Mouse (Mus musculus) hindbrain, embryonic 13.5 days (tissue): ENCODE results near the gene Cct4. TPM values are rescaled to one million over a fixed set of nuclear protein-coding genes. Genes with fewer than 3 reads are reported as not detected.

Experiments
- ATAC-seq: fragments of 200-750 bp; cut with Nextera tagmentation; 2 replicates; pipeline ENCODE4 v1.8.0; 2017; ENCODE audit warnings: moderate TSS enrichment; ENCODE audit not compliant: low FRiP score
- H3K27ac ChIP-seq: fragments of 300-500 bp; sonication (generic); 2 replicates; pipeline ENCODE4 v1.5.1; 2015; ENCODE audit warnings: inconsistent platforms, mild to moderate bottlenecking, moderate library complexity
- H3K27me3 ChIP-seq: fragments of 300-500 bp; sonication (generic); 2 replicates; pipeline ENCODE4 v1.6.1; 2015; ENCODE audit warnings: mild to moderate bottlenecking, inconsistent platforms
- H3K36me3 ChIP-seq: fragments of 300-500 bp; sonication (generic); 2 replicates; pipeline ENCODE4 v1.6.1; 2015; ENCODE audit warnings: mild to moderate bottlenecking, inconsistent platforms
- H3K4me1 ChIP-seq: fragments of 300-500 bp; sonication (generic); replicated peaks from 2 replicates; pipeline ENCODE4 v1.6.1; 2015; ENCODE audit warnings: inconsistent platforms
- H3K4me2 ChIP-seq: fragments of 300-500 bp; sonication (generic); 2 replicates; pipeline ENCODE4 v1.6.1; 2015; ENCODE audit warnings: inconsistent platforms, mild to moderate bottlenecking, moderate library complexity
- H3K4me3 ChIP-seq: fragments of 300-500 bp; sonication (generic); 2 replicates; pipeline ENCODE4 v1.5.1; 2015; ENCODE audit warnings: mild to moderate bottlenecking, inconsistent platforms
- H3K9ac ChIP-seq: fragments of 300-500 bp; sonication (generic); 2 replicates; pipeline ENCODE4 v1.6.1; 2015; ENCODE audit warnings: mild to moderate bottlenecking, inconsistent platforms
- H3K9me3 ChIP-seq: fragments of 300-500 bp; sonication (generic); 2 replicates; pipeline ENCODE4 v1.6.1; 2016; ENCODE audit warnings: inconsistent platforms
- WGBS: fragments of 180-500 bp; shearing (Covaris S2); methylation state at CpG from one replicate; pipeline ENCODE4 v1.1.7; 2015; 5-methylcytosine and 5-hydroxymethylcytosine counted together
- polyA plus RNA-seq: library from polyadenylated mRNA; unstranded; fragments of >200 nt; fragmentation: Nextera tagmentation; extraction: Ambion mirVana; gene quantifications from 2 replicates; pipeline ENCODE4 v1.2.1, GENCODE M21; 2015

Gene Cct4
- polyA plus RNA-seq, 1 experiment from 2014 or later = 314 TPM

GRCm38 (mm10) chr11:22971835-22972709 lies 18.2 kb upstream of the Cct4 start, which contains the start of gene Zrsr1:
Zrsr1 (plus strand) TSS chr11:22972005.
- Histone ChIP-seq H3K27me3 (no peaks in the 10 kb centered on the region), H3K27ac (peak within 1 kb of the TSS; percentile 81), H3K36me3 (peaks cover 31% of the 10 kb centered on the region), H3K9ac (peak within 1 kb of the TSS; percentile 70), H3K4me1 (peaks cover 29% of the 10 kb centered on the region), H3K4me2 (peak within 1 kb of the TSS; percentile 56), H3K9me3 (peaks cover 26% of the 10 kb centered on the region), H3K4me3 (peak within 1 kb of the TSS; percentile 50)
- peak; percentile 87 for ATAC-seq
- WGBS = 51% methylated on average over 56 of the region's 56 CpGs

DNA sequence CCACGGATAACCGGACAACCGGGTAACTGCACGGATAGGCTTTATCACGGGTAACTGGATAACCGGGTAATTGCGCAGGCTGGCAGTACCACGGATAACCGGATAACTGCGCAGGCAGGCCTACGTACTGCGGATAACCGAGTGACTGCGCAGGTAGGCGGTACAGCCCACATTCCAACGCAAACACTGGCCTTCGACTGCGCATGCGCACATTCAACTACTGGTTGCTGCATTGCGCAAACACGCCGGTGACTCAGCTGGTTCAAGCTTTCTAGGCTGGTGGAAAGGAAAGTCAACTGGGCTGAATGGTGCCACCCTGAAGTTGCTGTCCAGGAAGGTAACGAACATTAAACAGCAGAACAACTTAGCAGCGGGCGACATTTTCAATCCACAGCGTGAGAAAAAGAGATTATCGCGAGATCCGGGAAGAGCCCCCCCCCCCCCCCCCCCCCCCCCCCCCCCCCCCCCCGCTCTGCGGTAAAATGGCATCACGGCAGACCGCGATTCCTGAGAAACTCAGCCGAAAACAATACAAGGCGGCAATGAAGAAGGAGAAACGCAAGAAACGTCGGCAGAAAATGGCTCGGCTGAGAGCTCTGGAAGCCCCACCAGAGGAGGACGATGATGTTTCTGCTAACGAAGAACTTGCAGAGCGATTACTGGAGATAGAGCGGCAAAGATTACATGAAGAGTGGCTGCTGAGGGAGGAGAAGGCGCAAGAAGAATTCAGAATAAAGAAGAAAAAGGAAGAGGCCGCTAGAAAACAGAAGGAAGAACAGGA lies 17.4 kb upstream of the Cct4 start:
- peak overlapping the region; percentile 81 for H3K27ac ChIP-seq
- WGBS = 48% methylated on average over 45 of the region's 46 CpGs
- H3K9ac ChIP-seq = peak overlapping the region; percentile 72
- no peaks in the 10 kb centered on the region for H3K27me3 ChIP-seq
- peak overlapping the region; percentile 50 for H3K4me3 ChIP-seq
- H3K4me1 ChIP-seq = peaks cover 36% of the 10 kb centered on the region
- H3K4me2 ChIP-seq = peak overlapping the region; percentile 70
- peaks cover 18% of the 10 kb centered on the region for H3K9me3 ChIP-seq
- peaks cover 32% of the 10 kb centered on the region for H3K36me3 ChIP-seq
- peak; percentile 67 for ATAC-seq

DNA sequence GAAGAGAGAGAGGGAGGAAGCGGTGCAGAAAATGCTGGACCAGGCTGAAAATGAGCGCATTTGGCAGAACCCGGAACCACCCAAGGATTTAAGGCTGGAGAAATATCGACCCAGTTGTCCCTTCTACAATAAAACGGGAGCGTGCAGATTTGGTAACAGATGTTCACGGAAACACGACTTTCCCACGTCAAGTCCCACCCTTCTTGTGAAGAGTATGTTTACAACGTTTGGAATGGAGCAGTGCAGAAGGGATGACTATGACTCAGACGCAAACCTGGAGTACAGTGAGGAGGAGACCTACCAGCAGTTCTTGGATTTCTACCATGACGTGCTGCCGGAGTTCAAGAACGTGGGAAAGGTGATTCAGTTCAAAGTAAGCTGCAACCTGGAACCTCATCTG lies 16.7 kb upstream of the Cct4 start:
- H3K4me1 ChIP-seq = peaks cover 41% of the 10 kb centered on the region
- H3K4me2 ChIP-seq = peak overlapping the region; percentile 70
- peak overlapping the region; percentile 80 for H3K27ac ChIP-seq
- H3K36me3 ChIP-seq = peaks cover 37% of the 10 kb centered on the region
- H3K27me3 ChIP-seq = no peaks in the 10 kb centered on the region
- peaks cover 18% of the 10 kb centered on the region for H3K9me3 ChIP-seq
- peak overlapping the region; percentile 50 for H3K4me3 ChIP-seq
- ATAC-seq = no peak
- H3K9ac ChIP-seq = peak overlapping the region; percentile 72
- 50% methylated on average over 14 of the region's 14 CpGs for WGBS

- Histone ChIP-seq H3K9me3 (peaks cover 4% of the 10 kb centered on the region; the same call in 1 of the 2 replicates), H3K4me3 (no peak overlapping the region), H3K4me2 (no peak overlapping the region), H3K27ac (no peak overlapping the region), H3K27me3 (no peaks in the 10 kb centered on the region), H3K4me1 (peaks cover 67% of the 10 kb centered on the region), H3K36me3 (peaks cover 27% of the 10 kb centered on the region), H3K9ac (no peak overlapping the region)
- WGBS = 96% methylated on average over 3 of the region's 3 CpGs
- ATAC-seq = no peak
These were observed 12.1 kb upstream of the Cct4 start for GRCm38 (mm10) chr11:22978215-22978614.

DNA sequence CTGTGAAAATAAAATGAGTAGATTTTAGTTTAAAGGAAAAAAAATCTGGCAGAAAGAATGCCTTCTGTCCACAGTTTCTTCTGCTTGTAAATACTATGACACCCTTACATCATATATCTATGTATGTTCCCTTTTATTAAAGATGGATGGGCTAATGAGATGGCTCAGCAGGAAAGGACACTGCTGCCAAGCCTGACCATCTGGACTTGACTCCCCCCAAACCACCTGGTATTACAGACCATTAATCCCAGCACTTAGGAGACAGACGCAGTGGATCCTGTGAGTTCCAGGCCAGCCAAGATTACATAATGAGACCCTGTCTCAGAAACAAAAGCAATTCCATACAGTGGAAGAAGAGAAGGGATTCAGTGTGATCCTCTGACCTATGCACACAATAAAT lies 11.6 kb upstream of the Cct4 start:
- 0 out of 2 replicates have a peak, but pooled peaks cover 3% of the 10 kb centered on the region for H3K9me3 ChIP-seq
- no peak for ATAC-seq
- H3K27ac ChIP-seq = no peak overlapping the region
- H3K4me2 ChIP-seq = no peak overlapping the region
- H3K27me3 ChIP-seq = no peaks in the 10 kb centered on the region
- 57% methylated on average over 1 of the region's 1 CpGs for WGBS
- peaks cover 67% of the 10 kb centered on the region for H3K4me1 ChIP-seq
- H3K36me3 ChIP-seq = peaks cover 22% of the 10 kb centered on the region
- H3K9ac ChIP-seq = no peak overlapping the region
- H3K4me3 ChIP-seq = no peak overlapping the region

DNA sequence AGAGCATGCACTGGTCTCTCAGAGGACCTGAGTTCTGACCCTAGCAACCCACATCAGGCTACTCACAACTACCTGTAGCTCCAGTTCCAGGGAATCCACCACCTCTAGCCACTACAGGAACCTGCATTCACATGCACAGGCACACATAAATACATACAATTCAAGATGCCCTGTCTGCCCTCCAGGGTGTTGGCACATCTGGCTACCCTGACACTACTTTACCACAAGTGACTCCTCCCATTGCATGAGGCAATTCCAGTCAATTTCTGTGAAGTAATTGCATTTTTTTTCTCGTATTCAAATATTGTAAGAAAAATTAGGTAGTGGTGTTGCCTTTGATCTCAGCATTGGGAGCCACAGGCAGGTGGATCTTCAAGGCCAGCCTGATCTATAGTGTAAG lies 11.1 kb upstream of the Cct4 start:
- Histone ChIP-seq H3K9me3 (no peaks in the 10 kb centered on the region), H3K4me2 (no peak overlapping the region), H3K9ac (no peak overlapping the region), H3K27ac (no peak overlapping the region), H3K27me3 (no peaks in the 10 kb centered on the region), H3K4me1 (peaks cover 62% of the 10 kb centered on the region), H3K36me3 (peaks cover 17% of the 10 kb centered on the region), H3K4me3 (no peak overlapping the region)
- no peak for ATAC-seq
- 93% methylated on average over 1 of the region's 1 CpGs for WGBS

DNA sequence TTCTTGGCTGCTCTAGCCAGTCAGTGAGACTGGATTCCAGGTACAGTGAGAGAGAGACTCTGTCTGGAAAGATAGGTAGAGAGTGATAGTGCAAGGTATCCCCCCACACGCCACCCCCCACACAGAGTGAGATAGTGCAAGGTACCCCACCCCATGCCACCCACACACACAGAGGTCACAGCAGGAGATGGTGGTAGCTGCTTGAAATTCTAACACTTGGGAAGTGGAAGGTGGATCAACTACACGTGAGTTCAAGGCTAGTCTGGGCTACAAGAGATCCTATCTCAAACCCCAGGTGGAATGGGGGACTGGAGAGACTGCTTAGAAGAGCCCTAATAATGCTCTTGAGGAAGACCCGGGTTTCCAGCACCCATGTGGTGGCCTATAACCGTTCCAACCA lies 9.3 kb upstream of the Cct4 start:
- Histone ChIP-seq H3K4me3 (peak overlapping the region; percentile 64), H3K4me1 (peaks cover 49% of the 10 kb centered on the region), H3K27me3 (no peaks in the 10 kb centered on the region), H3K27ac (peak overlapping the region; percentile 94; the same call in 1 of the 2 replicates), H3K9ac (peak overlapping the region; percentile 82), H3K4me2 (peak overlapping the region; percentile 86), H3K9me3 (no peaks in the 10 kb centered on the region), H3K36me3 (peaks cover 14% of the 10 kb centered on the region)
- 48% methylated on average over 4 of the region's 4 CpGs for WGBS
- ATAC-seq = 0 out of 2 replicates have a peak, but pooled peaks have one; percentile 2

- peak overlapping the region; percentile 64 for H3K4me3 ChIP-seq
- H3K27ac ChIP-seq = peak overlapping the region; percentile 94
- peak overlapping the region; percentile 82 for H3K9ac ChIP-seq
- 5% methylated on average over 12 of the region's 12 CpGs for WGBS
- peaks cover 44% of the 10 kb centered on the region for H3K4me1 ChIP-seq
- H3K27me3 ChIP-seq = no peaks in the 10 kb centered on the region
- H3K36me3 ChIP-seq = peaks cover 12% of the 10 kb centered on the region
- H3K4me2 ChIP-seq = peak overlapping the region; percentile 86
- ATAC-seq = peak; percentile 56
- H3K9me3 ChIP-seq = no peaks in the 10 kb centered on the region
These were observed 8.8 kb upstream of the Cct4 start for GRCm38 (mm10) chr11:22981543-22981950.

DNA sequence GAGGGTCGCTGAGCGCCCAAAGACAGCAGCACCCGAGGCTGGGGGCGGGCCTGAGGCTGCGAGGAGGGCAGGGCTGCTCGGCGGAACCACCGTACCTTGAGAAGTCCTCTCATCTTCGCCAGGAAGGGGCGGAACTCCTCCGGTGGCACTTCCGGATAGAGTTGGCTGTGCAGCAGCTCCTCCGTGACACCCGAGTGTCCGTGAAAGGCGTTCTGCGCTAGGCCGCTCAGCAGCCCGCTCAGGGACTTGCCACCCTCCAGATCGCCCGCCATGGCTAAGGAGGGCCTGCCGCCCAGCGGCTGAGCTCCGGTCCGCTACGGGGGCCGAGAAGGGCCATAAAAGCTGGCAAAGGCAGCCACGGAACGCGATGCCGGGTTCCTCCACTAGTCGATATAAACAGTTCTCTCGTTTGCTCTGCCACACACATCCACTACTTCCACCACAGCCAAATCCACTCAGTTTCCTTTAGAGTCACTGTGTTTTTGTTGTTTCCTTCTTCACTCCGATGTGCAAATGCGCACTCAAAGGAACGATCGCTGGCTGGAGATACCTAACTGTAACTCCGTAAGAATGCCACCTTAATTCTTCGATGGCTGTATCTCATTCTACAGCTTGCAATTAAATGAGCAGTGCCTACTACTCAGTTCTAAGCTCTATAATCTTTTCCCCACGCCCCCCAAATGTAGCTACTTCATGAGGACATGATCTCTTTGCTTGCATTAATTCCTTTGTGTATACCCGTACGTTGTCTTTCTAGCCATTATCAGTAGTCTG lies 8.1 kb upstream of the Cct4 start, which contains the start of the genes Gm28048 and Commd1:
TSS of gene Gm28048 (minus strand) at position 107 of the 774 bp plus-strand sequence.
TSS of gene Commd1 (minus strand) at position 399 of the 774 bp plus-strand sequence.
- peaks cover 39% of the 10 kb centered on the region for H3K4me1 ChIP-seq
- H3K27me3 ChIP-seq = no peaks in the 10 kb centered on the region
- peak; percentile 93 for ATAC-seq
- H3K9ac ChIP-seq = peak within 1 kb of the TSS; percentile 82
- H3K27ac ChIP-seq = peak within 1 kb of the TSS; percentile 94
- H3K9me3 ChIP-seq = no peaks in the 10 kb centered on the region
- H3K4me3 ChIP-seq = peak within 1 kb of the TSS; percentile 64
- 3% methylated on average over 42 of the region's 42 CpGs for WGBS
- H3K36me3 ChIP-seq = peaks cover 10% of the 10 kb centered on the region
- H3K4me2 ChIP-seq = peak within 1 kb of the TSS; percentile 86

DNA sequence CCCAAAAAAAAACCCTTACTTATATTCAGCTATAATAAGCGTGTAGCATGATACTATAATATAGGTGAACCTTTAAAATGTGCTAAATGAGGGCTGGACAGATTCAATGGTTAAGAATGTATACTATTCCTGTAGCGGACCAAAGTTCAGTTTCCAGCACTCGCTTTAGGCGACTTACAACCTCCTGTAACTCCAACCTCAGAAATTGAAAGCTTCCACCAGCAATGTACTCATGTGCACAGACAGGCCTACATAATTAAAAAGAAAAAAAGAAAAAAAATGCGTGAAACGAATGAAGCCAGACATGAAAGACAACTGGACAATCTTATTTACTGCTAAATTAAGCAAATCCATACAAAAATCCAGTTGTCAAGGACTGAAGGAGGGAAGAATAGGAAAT lies 7.5 kb upstream of the Cct4 start:
- Histone ChIP-seq H3K9ac (no peak overlapping the region), H3K4me3 (no peak overlapping the region), H3K27ac (no peak overlapping the region), H3K4me2 (peak overlapping the region; percentile 86; the same call in 1 of the 2 replicates), H3K27me3 (no peaks in the 10 kb centered on the region), H3K4me1 (peaks cover 32% of the 10 kb centered on the region), H3K9me3 (no peaks in the 10 kb centered on the region), H3K36me3 (peaks cover 6% of the 10 kb centered on the region; the same call in 1 of the 2 replicates)
- 79% methylated on average over 6 of the region's 6 CpGs for WGBS
- ATAC-seq = no peak

GRCm38 (mm10) chr11:22985510-22985909 lies 4.8 kb upstream of the Cct4 start:
- Histone ChIP-seq H3K9me3 (no peaks in the 10 kb centered on the region), H3K36me3 (no peaks in the 10 kb centered on the region), H3K4me2 (no peak overlapping the region), H3K27me3 (no peaks in the 10 kb centered on the region), H3K27ac (no peak overlapping the region), H3K9ac (no peak overlapping the region), H3K4me1 (peaks cover 18% of the 10 kb centered on the region), H3K4me3 (no peak overlapping the region)
- WGBS = 81% methylated on average over 3 of the region's 3 CpGs
- ATAC-seq = no peak
